Mouse (Mus musculus): ENCODE results near the gene Cacna2d2.

DNA sequence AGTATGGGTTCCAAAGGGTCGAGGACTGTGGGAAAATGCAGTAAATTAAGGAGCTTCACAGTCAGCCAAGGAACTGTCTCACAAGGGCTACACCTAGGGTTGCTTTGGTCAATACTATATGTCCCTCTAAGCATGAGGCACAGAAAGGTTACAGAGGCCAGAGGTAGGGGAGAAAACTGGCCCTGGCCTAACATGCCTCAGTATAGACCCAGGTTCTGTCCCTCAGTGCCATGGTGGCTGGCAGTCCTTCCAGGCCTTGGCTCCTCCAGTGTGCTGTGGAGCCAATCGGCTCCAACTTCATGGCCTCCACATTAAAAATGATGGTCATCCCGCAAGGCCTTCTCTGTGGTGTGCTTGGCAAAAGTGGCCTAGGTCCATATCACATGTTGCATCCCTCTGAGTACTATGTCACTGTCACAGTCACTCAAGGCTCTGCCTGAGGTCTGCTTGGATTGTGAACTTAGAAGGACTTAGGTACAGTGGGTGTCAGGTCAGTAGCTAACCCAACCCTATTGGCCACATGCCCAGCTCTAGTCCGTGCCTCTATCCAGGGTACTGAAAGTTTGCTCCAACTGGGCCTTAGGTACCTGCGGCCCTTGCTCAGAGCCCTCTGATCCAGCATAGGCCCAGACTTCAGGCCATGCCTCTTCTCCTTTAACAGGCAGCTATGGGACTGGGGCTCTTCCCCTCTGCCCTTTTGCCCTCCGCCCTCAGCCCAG lies 87.3 kb downstream of the Cacna2d2 start:
- TF ChIP-seq POLR2A (IDR thresholded peaks at IDR 0.05; ENCODE audit: borderline replicate concordance, extremely low read depth, low read depth, low read length) (no peak), CTCF (IDR thresholded peaks at IDR 0.05; ENCODE audit: insufficient read depth, low read length) (no peak)
